Mouse (Mus musculus): ENCODE results near the gene Ap2m1. TPM values are rescaled to one million over a fixed set of nuclear protein-coding genes. Genes with fewer than 3 reads are reported as not detected.
A peak's percentile ranks its signal among the peaks of the same experiment; 100 is the strongest.
"Not testable (repeated sequence)": the region's sequence is repeated elsewhere in the genome, so short reads cannot be mapped to it uniquely, and the experiment has no call there.

The Ap2m1 gene
- polyA plus RNA-seq (2015; fragmentation: Nextera tagmentation; extraction: Ambion mirVana): 288 and 308 TPM in 2 replicates

DNA sequence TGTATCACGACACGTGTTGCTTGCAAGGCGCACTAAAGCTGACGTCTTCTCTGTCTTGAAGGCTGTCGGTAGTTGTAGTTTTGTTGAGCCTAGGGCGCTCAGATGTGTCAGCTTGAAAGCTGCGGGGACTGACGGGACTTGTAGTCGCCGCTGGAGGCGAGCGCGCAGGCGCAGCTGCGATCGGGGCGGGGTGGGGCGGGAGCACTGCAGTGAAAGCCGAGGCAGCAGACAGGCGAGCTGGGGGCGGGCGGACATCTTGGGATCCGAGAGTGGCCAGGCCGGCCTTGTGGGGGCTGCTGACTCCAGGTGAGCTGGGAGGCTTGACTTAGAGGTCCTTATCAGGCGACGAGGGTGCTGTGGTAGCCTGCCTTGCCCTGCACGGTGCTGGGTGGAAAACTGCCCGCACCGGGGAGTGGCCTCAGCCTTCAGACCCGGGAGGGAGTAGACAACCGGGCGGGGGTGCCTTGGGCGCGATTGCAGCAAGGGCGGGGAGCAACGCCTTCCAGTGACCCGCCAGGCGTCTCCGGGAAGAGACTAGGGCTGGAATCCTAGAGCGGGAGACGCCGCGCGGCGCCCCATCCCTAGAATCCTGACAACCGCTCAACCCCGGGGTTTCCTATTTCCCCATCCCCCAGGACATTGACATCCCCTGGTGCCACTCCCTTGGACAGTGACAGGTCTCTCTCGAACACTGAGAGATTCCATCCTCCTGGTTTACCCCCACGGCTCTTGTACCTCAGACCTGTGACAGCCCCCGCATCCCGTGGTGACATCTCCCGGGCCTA is at the start of gene Ap2m1:
Gene Ap2m1 (plus strand): TSS at position 183 of the 785 bp plus-strand sequence.
- peak within 1 kb of the TSS; percentile 79 for H3K9ac ChIP-seq (replicated peaks)
- TF ChIP-seq CTCF (IDR thresholded peaks at IDR 0.05; ENCODE audit: low read depth) (no peak), EP300 (IDR thresholded peaks at IDR 0.05; ENCODE audit: low read depth) (no peak)
- ATAC-seq (peak; percentile 97), DNase-seq (peak; percentile 98)
- peak within 1 kb of the TSS; percentile 85 for H3K4me2 ChIP-seq (ENCODE audit: low read depth, low read length)
- H3K9me3 ChIP-seq (ENCODE audit: low read length): no peaks in the 10 kb centered on the region
- H3K36me3 ChIP-seq (replicated peaks; ENCODE audit: insufficient read depth, low read length): peaks cover 48% of the 10 kb centered on the region
- no peaks in the 10 kb centered on the region for H3K27me3 ChIP-seq (ENCODE audit: insufficient read depth, low read length)
- under 1% methylated on average over 52 of the region's 52 CpGs for WGBS (ENCODE audit: insufficient replicate concordance)
- H3K4me3 ChIP-seq (ENCODE audit: low read depth, low read length): peak within 1 kb of the TSS; percentile 84
- H3K4me1 ChIP-seq (ENCODE audit: insufficient read depth): peaks cover 18% of the 10 kb centered on the region
- H3K27ac ChIP-seq (ENCODE audit: low read depth): peak within 1 kb of the TSS; percentile 95

DNA sequence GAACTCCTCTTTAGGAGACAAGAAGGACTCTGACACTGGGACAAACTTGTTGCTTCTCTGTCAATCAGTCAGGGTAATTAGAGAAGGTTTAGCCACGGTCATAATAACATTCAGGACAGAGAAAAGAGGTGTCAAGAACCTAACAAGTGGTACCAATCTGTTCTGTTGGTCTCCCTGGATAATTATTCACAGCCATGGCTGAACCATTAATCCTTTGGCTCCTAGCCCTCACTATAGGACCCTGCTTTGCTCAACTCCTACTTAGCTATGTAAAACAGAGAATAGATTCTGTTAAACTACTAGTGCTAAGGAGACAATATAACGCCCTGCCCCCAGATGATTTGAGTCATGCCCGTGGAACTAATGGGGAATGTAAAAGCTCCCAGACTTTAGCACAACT is 49.2 kb upstream of the Ap2m1 start:
- Histone ChIP-seq H3K9me3 (ENCODE audit: low read length) (no peaks in the 10 kb centered on the region), H3K9ac (replicated peaks) (no peak overlapping the region), H3K4me1 (ENCODE audit: insufficient read depth) (no peaks in the 10 kb centered on the region), H3K4me3 (ENCODE audit: low read depth, low read length) (no peak overlapping the region), H3K36me3 (replicated peaks; ENCODE audit: insufficient read depth, low read length) (no peaks in the 10 kb centered on the region), H3K4me2 (ENCODE audit: low read depth, low read length) (no peak overlapping the region), H3K27me3 (ENCODE audit: insufficient read depth, low read length) (no peaks in the 10 kb centered on the region), H3K27ac (ENCODE audit: low read depth) (no peak overlapping the region)
- ATAC-seq (no peak), DNase-seq (no peak)
- TF ChIP-seq CTCF (IDR thresholded peaks at IDR 0.05; ENCODE audit: low read depth) (no peak), EP300 (IDR thresholded peaks at IDR 0.05; ENCODE audit: low read depth) (no peak)
- WGBS (ENCODE audit: insufficient replicate concordance): 65% methylated on average over 3 of the region's 3 CpGs

DNA sequence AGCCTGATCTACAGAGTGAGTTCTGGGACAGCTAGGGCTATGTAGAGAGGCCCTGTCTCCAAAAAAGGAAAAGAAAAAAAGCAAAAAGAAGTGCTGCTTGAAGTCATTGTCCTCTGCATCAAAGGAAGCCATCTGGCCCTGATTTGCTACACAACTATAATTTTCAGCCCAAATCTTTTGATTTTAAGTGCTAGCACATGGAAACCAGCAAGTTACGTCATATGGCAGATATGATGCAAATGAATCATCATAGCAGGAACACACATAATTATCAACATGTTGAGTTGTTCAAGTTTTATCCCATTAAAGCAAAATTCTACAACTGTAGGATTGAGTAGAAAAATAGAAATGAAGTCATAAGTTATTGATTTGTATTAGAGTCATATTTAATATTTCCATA is 47.1 kb upstream of the Ap2m1 start:
- DNase-seq (no peak), ATAC-seq (no peak)
- 80% methylated on average over 1 of the region's 1 CpGs for WGBS (ENCODE audit: insufficient replicate concordance)
- Histone ChIP-seq H3K9ac (replicated peaks) (no peak overlapping the region), H3K27me3 (ENCODE audit: insufficient read depth, low read length) (no peaks in the 10 kb centered on the region), H3K4me3 (ENCODE audit: low read depth, low read length) (no peak overlapping the region), H3K4me2 (ENCODE audit: low read depth, low read length) (no peak overlapping the region), H3K4me1 (ENCODE audit: insufficient read depth) (no peaks in the 10 kb centered on the region), H3K9me3 (ENCODE audit: low read length) (no peaks in the 10 kb centered on the region), H3K27ac (ENCODE audit: low read depth) (no peak overlapping the region), H3K36me3 (replicated peaks; ENCODE audit: insufficient read depth, low read length) (no peaks in the 10 kb centered on the region)
- no peak for TF ChIP-seq CTCF (IDR thresholded peaks at IDR 0.05; ENCODE audit: low read depth)
- no peak for TF ChIP-seq EP300 (IDR thresholded peaks at IDR 0.05; ENCODE audit: low read depth)

DNA sequence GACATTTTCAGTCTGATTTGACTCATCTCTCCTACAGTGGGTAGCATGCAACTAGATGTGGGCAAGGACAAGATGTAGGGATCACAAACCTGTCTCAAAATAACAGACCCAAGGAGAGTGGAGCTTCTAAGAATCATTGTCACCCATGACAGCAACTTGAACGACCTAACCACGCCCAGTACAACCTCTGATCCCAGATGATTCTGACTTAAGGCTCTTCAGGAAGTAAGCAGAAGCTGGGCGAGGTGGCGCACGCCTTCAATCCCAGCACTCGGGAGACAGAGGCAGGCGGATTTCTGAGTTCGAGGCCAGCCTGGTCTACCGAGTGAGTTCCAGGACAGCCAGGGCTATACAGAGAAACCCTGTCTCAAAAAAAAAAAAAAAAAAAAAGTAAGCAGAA is 46.5 kb upstream of the Ap2m1 start:
- H3K4me2 ChIP-seq (ENCODE audit: low read depth, low read length); H3K4me3 ChIP-seq (ENCODE audit: low read depth, low read length); H3K9me3 ChIP-seq (ENCODE audit: low read length); H3K27me3 ChIP-seq (ENCODE audit: insufficient read depth, low read length); H3K4me1 ChIP-seq (ENCODE audit: insufficient read depth); H3K9ac ChIP-seq (replicated peaks); H3K27ac ChIP-seq (ENCODE audit: low read depth); DNase-seq; H3K36me3 ChIP-seq (replicated peaks; ENCODE audit: insufficient read depth, low read length); ATAC-seq: not testable (repeated sequence)
- 65% methylated on average over 9 of the region's 9 CpGs for WGBS (ENCODE audit: insufficient replicate concordance)

DNA sequence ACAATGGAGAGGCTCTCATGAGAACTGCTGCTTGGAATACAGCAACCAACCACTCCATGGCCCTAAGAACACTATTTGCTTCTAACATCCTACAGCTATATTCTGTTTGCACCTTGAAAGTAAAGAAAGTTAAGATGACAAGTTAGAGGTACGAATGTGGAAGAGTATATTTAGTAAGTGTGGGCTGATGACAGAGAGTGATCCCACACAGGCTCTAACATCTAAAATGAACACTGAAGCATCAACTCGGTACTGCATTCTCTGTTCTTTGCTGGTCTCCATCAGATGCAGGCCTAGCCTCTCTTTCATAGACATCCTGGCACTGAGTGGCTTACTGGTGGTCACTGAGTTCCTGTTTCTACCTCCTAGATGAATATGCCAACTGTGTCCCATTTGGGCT is 46.0 kb upstream of the Ap2m1 start:
- ATAC-seq: no peak
- no peaks in the 10 kb centered on the region for H3K27me3 ChIP-seq (ENCODE audit: insufficient read depth, low read length)
- H3K9ac ChIP-seq (replicated peaks): no peak overlapping the region
- WGBS (ENCODE audit: insufficient replicate concordance): 65% methylated on average over 2 of the region's 2 CpGs
- no peak for DNase-seq
- no peak overlapping the region for H3K4me3 ChIP-seq (ENCODE audit: low read depth, low read length)
- H3K9me3 ChIP-seq (ENCODE audit: low read length): no peaks in the 10 kb centered on the region
- H3K4me2 ChIP-seq (ENCODE audit: low read depth, low read length): no peak overlapping the region
- no peak for TF ChIP-seq EP300 (IDR thresholded peaks at IDR 0.05; ENCODE audit: low read depth)
- TF ChIP-seq CTCF (IDR thresholded peaks at IDR 0.05; ENCODE audit: low read depth): no peak
- no peaks in the 10 kb centered on the region for H3K36me3 ChIP-seq (replicated peaks; ENCODE audit: insufficient read depth, low read length)
- H3K27ac ChIP-seq (ENCODE audit: low read depth): no peak overlapping the region
- no peaks in the 10 kb centered on the region for H3K4me1 ChIP-seq (ENCODE audit: insufficient read depth)

DNA sequence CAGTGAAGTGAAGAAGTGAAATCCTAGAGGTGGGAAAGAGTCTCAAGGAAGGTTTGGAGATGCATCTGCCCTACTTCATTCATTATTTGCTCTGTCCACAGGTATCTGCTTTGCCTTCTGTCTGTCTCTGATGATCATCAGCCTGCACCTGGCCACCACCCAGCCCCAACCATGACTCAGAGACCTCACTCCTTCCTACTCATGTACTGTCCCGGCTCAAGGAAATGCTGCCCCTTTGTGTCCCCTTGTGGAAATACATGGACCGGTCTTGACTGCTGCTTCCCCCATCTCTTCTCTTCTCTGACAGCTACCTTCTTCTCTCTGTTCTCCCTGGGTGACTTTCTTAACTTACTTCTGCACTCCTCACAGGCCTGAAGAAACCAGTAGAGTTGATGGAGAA is 44.7 kb upstream of the Ap2m1 start:
- Histone ChIP-seq H3K4me2 (ENCODE audit: low read depth, low read length) (no peak overlapping the region), H3K4me1 (ENCODE audit: insufficient read depth) (no peaks in the 10 kb centered on the region), H3K9ac (replicated peaks) (no peak overlapping the region), H3K27ac (ENCODE audit: low read depth) (no peak overlapping the region), H3K27me3 (ENCODE audit: insufficient read depth, low read length) (no peaks in the 10 kb centered on the region), H3K9me3 (ENCODE audit: low read length) (no peaks in the 10 kb centered on the region), H3K36me3 (replicated peaks; ENCODE audit: insufficient read depth, low read length) (no peaks in the 10 kb centered on the region), H3K4me3 (ENCODE audit: low read depth, low read length) (no peak overlapping the region)
- TF ChIP-seq EP300 (IDR thresholded peaks at IDR 0.05; ENCODE audit: low read depth): no peak
- TF ChIP-seq CTCF (IDR thresholded peaks at IDR 0.05; ENCODE audit: low read depth): peak; percentile 42
- 44% methylated on average over 2 of the region's 2 CpGs for WGBS (ENCODE audit: insufficient replicate concordance)
- ATAC-seq (peak; percentile 36; the same call in 1 of the 2 replicates), DNase-seq (no peak)
